Mouse (Mus musculus) thymus, postnatal 36 days (tissue): ENCODE results near the gene Anks1b.

Source experiments
- DNase-seq, 2 experiments: peaks; one replicate each; pipeline ENCODE4 v3.0.0; 2022; ENCODE audit warnings: mixed read lengths in 2 of 2

Gene Anks1b

GRCm38 (mm10) chr10:90751889-90752288, 878.6 kb downstream of the Anks1b start:
- DNase-seq: no peak

- no peak for DNase-seq
These were observed 879.8 kb downstream of the Anks1b start for GRCm38 (mm10) chr10:90753106-90753505.

GRCm38 (mm10) chr10:90757773-90758172, 884.5 kb downstream of the Anks1b start:
- no peak for DNase-seq

- DNase-seq: no peak
These were observed 886.6 kb downstream of the Anks1b start for GRCm38 (mm10) chr10:90759929-90760328.

GRCm38 (mm10) chr10:90766261-90766660, 893.0 kb downstream of the Anks1b start:
- no peak for DNase-seq

GRCm38 (mm10) chr10:90770403-90770955, 897.2 kb downstream of the Anks1b start:
- no peak for DNase-seq

- no peak for DNase-seq
These were observed 897.7 kb downstream of the Anks1b start for GRCm38 (mm10) chr10:90771046-90771445.

GRCm38 (mm10) chr10:90771471-90772226, 898.3 kb downstream of the Anks1b start:
- no peak for DNase-seq

- DNase-seq: no peak
These were observed 906.5 kb downstream of the Anks1b start for GRCm38 (mm10) chr10:90779561-90780400.

- no peak for DNase-seq
These were observed 911.8 kb downstream of the Anks1b start for GRCm38 (mm10) chr10:90784981-90785650.

GRCm38 (mm10) chr10:90785680-90786079, 912.4 kb downstream of the Anks1b start:
- DNase-seq: no peak

GRCm38 (mm10) chr10:90803112-90803511, 929.8 kb downstream of the Anks1b start:
- no peak for DNase-seq

- DNase-seq: no peak
These were observed 931.3 kb downstream of the Anks1b start for GRCm38 (mm10) chr10:90804602-90805095.

GRCm38 (mm10) chr10:90808616-90809310, 935.5 kb downstream of the Anks1b start:
- DNase-seq: no peak

GRCm38 (mm10) chr10:90809911-90810590, 936.7 kb downstream of the Anks1b start:
- no peak for DNase-seq

GRCm38 (mm10) chr10:90811446-90811845, 938.1 kb downstream of the Anks1b start:
- no peak for DNase-seq

GRCm38 (mm10) chr10:90813326-90813725, 940.0 kb downstream of the Anks1b start:
- DNase-seq: no peak

GRCm38 (mm10) chr10:90814412-90814811, 941.1 kb downstream of the Anks1b start:
- no peak for DNase-seq

- no peak for DNase-seq
These were observed 945.1 kb downstream of the Anks1b start for GRCm38 (mm10) chr10:90818246-90818937.

GRCm38 (mm10) chr10:90823438-90823837, 950.1 kb downstream of the Anks1b start:
- DNase-seq: no peak

- no peak for DNase-seq
These were observed 951.4 kb downstream of the Anks1b start for GRCm38 (mm10) chr10:90824692-90825091.
